Mouse (Mus musculus) liver, embryonic 14.5 days (tissue): ENCODE data around the gene Cd300e.

Source experiments
- CTCF ChIP-seq: IDR thresholded peaks from 2 replicates; pipeline ENCODE4 v1.5.1; 2016; ENCODE audit warnings: antibody characterized with exemption, low read depth, control low read depth
- EP300 ChIP-seq: IDR thresholded peaks from 2 replicates; pipeline ENCODE4 v1.6.1; 2016; ENCODE audit warnings: antibody characterized with exemption, low read depth

DNA sequence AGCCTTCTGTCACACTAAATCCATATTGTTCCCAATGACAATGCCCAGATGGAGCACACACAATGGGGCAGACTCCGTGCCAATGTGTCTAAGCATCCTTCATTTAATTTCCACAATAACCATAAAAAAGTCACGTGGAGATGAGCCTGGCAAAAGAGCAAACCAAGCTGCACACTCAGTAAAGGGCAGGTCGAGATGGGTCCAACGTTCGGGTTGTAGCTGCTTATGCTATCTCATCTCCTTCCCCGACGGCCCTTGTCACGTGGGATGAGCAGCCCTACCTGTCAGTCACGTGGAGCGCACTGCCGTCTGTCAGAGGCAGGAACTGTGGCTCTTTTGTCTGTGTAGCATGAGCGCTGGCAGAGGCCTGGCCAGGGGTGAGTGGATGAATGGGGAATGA lies 22.6 kb upstream of the Cd300e start:
- no peak for TF ChIP-seq CTCF
- TF ChIP-seq EP300: no peak
